Mouse (Mus musculus): ENCODE data around the gene Phf24.
"Not testable (repeated sequence)": the region's sequence is repeated elsewhere in the genome, so short reads cannot be mapped to it uniquely, and the experiment has no call there.

- TF ChIP-seq POLR2A, CTCF (IDR thresholded peaks at IDR 0.05; ENCODE audit: extremely low read depth, insufficient read depth, low read length): not testable (repeated sequence)
Measured at GRCm38 (mm10) chr4:42980467-42980866, 64.0 kb downstream of the Phf24 start.

Data from cortical plate, adult 2 months (tissue).